Mouse (Mus musculus): ENCODE results near the gene Ppm1d. TPM values are rescaled to one million over a fixed set of nuclear protein-coding genes. Genes with fewer than 3 reads are reported as not detected.

Gene Ppm1d
- 19.0 and 20.9 TPM in 2 replicates for total RNA-seq (2012; rRNA removed)
- total RNA-seq (2014; rRNA removed), result 25.1 and 26.1 TPM in 2 replicates
- polyA plus RNA-seq (2012; ENCODE audit: insufficient read length, low read depth), result 24.8 and 26.4 TPM in 2 replicates

GRCm38 (mm10) chr11:85310713-85311574 is at the start of gene Ppm1d:
Gene Ppm1d, plus strand, starts transcription at chr11:85311244.
- peaks cover 4 to 38% of the 10 kb centered on the region in 2 experiments; a peak in 2 of 4 replicates for H3K4me1 ChIP-seq (ENCODE audit: control insufficient read depth in 1 of 2, insufficient read depth in 2 of 2)
- peak within 1 kb of the TSS; percentile 69 for H3K27ac ChIP-seq (ENCODE audit: insufficient read depth, low read depth)
- in situ Hi-C loops (cut with MboI; ENCODE audit: low pct_ligation_motif_present, low pct_unique_long_range_greater_than_20kb, low sequenced_read_pairs), result no loop called here
- dilution Hi-C loops (cut with MboI; ENCODE audit: extremely low pct_ligation_motif_present, extremely low pct_unique_long_range_greater_than_20kb, low sequenced_read_pairs), result no loop called here
- peak within 1 kb of the TSS; percentile 77 for H3K4me2 ChIP-seq (ENCODE audit: insufficient read depth, low read depth, poor library complexity, severe bottlenecking)
- peaks cover 3% of the 10 kb centered on the region for H3K9me3 ChIP-seq (replicated peaks; ENCODE audit: low read length)
- H3K9ac ChIP-seq (ENCODE audit: insufficient read depth, low read depth), result peak within 1 kb of the TSS; percentile 76
- TF ChIP-seq MAZ (IDR thresholded peaks at IDR 0.05; ENCODE audit: low read depth, low read length) (peak; percentile 96), RAD21 (IDR thresholded peaks at IDR 0.05; ENCODE audit: low read depth, low read length) (no peak; the same call in 1 of the 2 replicates), TCF12 (IDR thresholded peaks at IDR 0.05; ENCODE audit: low read depth, low read length) (peak; percentile 74; the same call in 1 of the 2 replicates), JUN (IDR thresholded peaks at IDR 0.05; ENCODE audit: insufficient read depth, low read depth, low read length) (peak; percentile 11; the same call in 1 of the 2 replicates), MYC (IDR thresholded peaks at IDR 0.05; ENCODE audit: low read depth, low read length) (no peak; the same call in none of the 2 replicates), CHD2 (IDR thresholded peaks at IDR 0.05; ENCODE audit: low read length) (peak; percentile 89), HCFC1 (IDR thresholded peaks at IDR 0.05; ENCODE audit: low read depth, low read length) (peak; percentile 43), NELFE (IDR thresholded peaks at IDR 0.05; ENCODE audit: low read depth, low read length) (peak; percentile 88), POLR2AphosphoS2 (IDR thresholded peaks at IDR 0.05; ENCODE audit: low read depth, low read length) (peak; percentile 52; the same call in 1 of the 2 replicates), IRF4 (IDR thresholded peaks at IDR 0.05; ENCODE audit: low read depth, low read length) (peak; percentile 37; the same call in 1 of the 2 replicates), EP300 (IDR thresholded peaks at IDR 0.05; ENCODE audit: low read length) (no peak), MXI1 (IDR thresholded peaks at IDR 0.05; ENCODE audit: low read depth, low read length) (peak; percentile 68), CHD1 (IDR thresholded peaks at IDR 0.05; ENCODE audit: low read depth, low read length) (no peak), ELF1 (IDR thresholded peaks at IDR 0.05; ENCODE audit: low read depth, low read length) (no peak; the same call in 1 of the 2 replicates), TBP (conservative IDR thresholded peaks at IDR 0.05; ENCODE audit: low read depth, low read length) (peak; percentile 12; the same call in 1 of the 2 replicates), ZMIZ1 (IDR thresholded peaks at IDR 0.05; ENCODE audit: low read depth, low read length) (peak; percentile 86), KAT2A (IDR thresholded peaks at IDR 0.05; ENCODE audit: insufficient replicate concordance, low read length) (0 out of 2 replicates have a peak, but pooled peaks have one; percentile 45), POLR2A (IDR thresholded peaks at IDR 0.05; ENCODE audit: low read depth, low read length) (peak; percentile 95), UBTF (IDR thresholded peaks at IDR 0.05; ENCODE audit: low read depth, low read length) (peak; percentile 35; the same call in 1 of the 2 replicates), ZKSCAN1 (IDR thresholded peaks at IDR 0.05; ENCODE audit: borderline replicate concordance, low read depth, low read length) (no peak), ZC3H11A (IDR thresholded peaks at IDR 0.05; ENCODE audit: low read depth, low read length) (no peak), GABPA (IDR thresholded peaks at IDR 0.05; ENCODE audit: insufficient replicate concordance, low read depth, low read length) (no peak), MEF2A (IDR thresholded peaks at IDR 0.05; ENCODE audit: borderline replicate concordance, low read depth, low read length) (peak; percentile 48), NRF1 (IDR thresholded peaks at IDR 0.05; ENCODE audit: low read depth, low read length) (peak; percentile 99), E2F4 (IDR thresholded peaks at IDR 0.05; ENCODE audit: insufficient replicate concordance, low read depth, low read length) (peak; percentile 94; the same call in 1 of the 2 replicates), MAX (IDR thresholded peaks at IDR 0.05; ENCODE audit: low read length) (peak; percentile 63), ZNF384 (IDR thresholded peaks at IDR 0.05; ENCODE audit: low read depth, low read length) (no peak), CTCF (conservative IDR thresholded peaks at IDR 0.05 in 1 of 2, IDR thresholded peaks at IDR 0.05 in 1 of 2; ENCODE audit: low read depth in 2 of 2, low read length in 2 of 2) (peak in 1 of 2 experiments; percentile 28; a peak in 2 of 4 replicates), RCOR1 (conservative IDR thresholded peaks at IDR 0.05; ENCODE audit: low read depth, low read length) (0 out of 2 replicates have a peak, but pooled peaks have one; percentile 9), BHLHE40 (IDR thresholded peaks at IDR 0.05; ENCODE audit: low read depth, low read length) (peak; percentile 60), USF2 (conservative IDR thresholded peaks at IDR 0.05; ENCODE audit: low read depth, low read length) (no peak), ETS1 (conservative IDR thresholded peaks at IDR 0.05; ENCODE audit: low read depth, low read length) (no peak), SIN3A (IDR thresholded peaks at IDR 0.05; ENCODE audit: low read length) (peak; percentile 62; the same call in 1 of the 2 replicates)
- H3K4me3 ChIP-seq (replicated peaks in 1 of 3; ENCODE audit: low read depth in 2 of 3, low read length in 2 of 3, poor library complexity in 1 of 3), result peak within 1 kb of the TSS; percentile 62 to 94 (median 70)
- H3K36me3 ChIP-seq (replicated peaks in 1 of 2; ENCODE audit: control insufficient read depth in 1 of 2, insufficient read depth in 1 of 2, low read length in 1 of 2), result peaks cover 4 to 13% of the 10 kb centered on the region in 2 experiments
- peak; percentile 100 for DNase-seq (ENCODE audit: extremely low read depth)
- H3K27me3 ChIP-seq (replicated peaks), result no peaks in the 10 kb centered on the region
- peaks cover 35% of the 10 kb centered on the region for H3K79me2 ChIP-seq (replicated peaks; ENCODE audit: control insufficient read depth, extremely low read depth, insufficient read depth, poor library complexity, severe bottlenecking)
